Mouse (Mus musculus) gonadal fat pad, adult 2 months (tissue): ENCODE results near the gene Nlrp9b. TPM values are rescaled to one million over a fixed set of nuclear protein-coding genes. Genes with fewer than 3 reads are reported as not detected.
"Not testable (repeated sequence)": the region's sequence is repeated elsewhere in the genome, so short reads cannot be mapped to it uniquely, and the experiment has no call there.

Source experiments
- DNase-seq: peaks from one replicate; pipeline ENCODE4 v3.0.0-alpha.2; 2012; ENCODE audit warnings: low read depth
- polyA plus RNA-seq: library from polyadenylated mRNA; depleted of rRNA; stranded (reverse); fragments of >200 nt; gene quantifications from 2 replicates; pipeline ENCODE4 v1.2.3, GENCODE M21; 2012; rRNA removed

Nlrp9b gene
- 1.6 and 2.2 TPM in 2 replicates for polyA plus RNA-seq

- DNase-seq: not testable (repeated sequence)
These were observed at the start of gene Nlrp9b for GRCm38 (mm10) chr7:19991165-19991564. Gene Nlrp9b (plus strand): TSS chr7:19991465.

- no peak for DNase-seq
These were observed 46.6 kb upstream of the Nlrp9b start for GRCm38 (mm10) chr7:19944709-19945108.

- DNase-seq: no peak
These were observed 46.1 kb upstream of the Nlrp9b start for GRCm38 (mm10) chr7:19945201-19945600.

GRCm38 (mm10) chr7:19945821-19946515 lies 45.3 kb upstream of the Nlrp9b start:
- no peak for DNase-seq

- DNase-seq: no peak
These were observed 42.3 kb upstream of the Nlrp9b start for GRCm38 (mm10) chr7:19948956-19949355.

- no peak for DNase-seq
These were observed 41.3 kb upstream of the Nlrp9b start for GRCm38 (mm10) chr7:19949996-19950395.

GRCm38 (mm10) chr7:19950589-19950988 lies 40.7 kb upstream of the Nlrp9b start, which contains the start of gene Igsf23:
Gene Igsf23 (minus strand): TSS chr7:19950756.
- no peak for DNase-seq

- no peak for DNase-seq
These were observed 38.8 kb upstream of the Nlrp9b start for GRCm38 (mm10) chr7:19952320-19952986.

- no peak for DNase-seq
These were observed 38.2 kb upstream of the Nlrp9b start for GRCm38 (mm10) chr7:19953054-19953453.

GRCm38 (mm10) chr7:19955861-19956260 lies 35.4 kb upstream of the Nlrp9b start:
- DNase-seq: peak; percentile 46

- DNase-seq: peak; percentile 92
These were observed 34.9 kb upstream of the Nlrp9b start for GRCm38 (mm10) chr7:19956341-19956781.

GRCm38 (mm10) chr7:19962423-19962822 lies 28.8 kb upstream of the Nlrp9b start:
- DNase-seq: no peak

- DNase-seq: no peak
These were observed 26.2 kb upstream of the Nlrp9b start, which contains the start of gene Ceacam20 for GRCm38 (mm10) chr7:19964985-19965579. Gene Ceacam20 (plus strand): TSS chr7:19965412.

GRCm38 (mm10) chr7:19969106-19969505 lies 22.2 kb upstream of the Nlrp9b start:
- DNase-seq: no peak

GRCm38 (mm10) chr7:19969541-19970090 lies 21.6 kb upstream of the Nlrp9b start:
- no peak for DNase-seq

GRCm38 (mm10) chr7:19970196-19970595 lies 21.1 kb upstream of the Nlrp9b start:
- no peak for DNase-seq

- no peak for DNase-seq
These were observed 19.7 kb upstream of the Nlrp9b start for GRCm38 (mm10) chr7:19971516-19971915.

- not testable (repeated sequence) for DNase-seq
These were observed 5.5 kb downstream of the Nlrp9b start for GRCm38 (mm10) chr7:19996721-19997120.

- DNase-seq: no peak
These were observed 18.7 kb downstream of the Nlrp9b start for GRCm38 (mm10) chr7:20009987-20010386.

GRCm38 (mm10) chr7:20064100-20064499 lies 72.8 kb downstream of the Nlrp9b start:
- DNase-seq: not testable (repeated sequence)

GRCm38 (mm10) chr7:20078118-20078517 lies 86.9 kb downstream of the Nlrp9b start:
- DNase-seq: not testable (repeated sequence)

- DNase-seq: not testable (repeated sequence)
These were observed 108.1 kb downstream of the Nlrp9b start, which contains the start of gene Vmn1r91 for GRCm38 (mm10) chr7:20099380-20099779. Gene Vmn1r91 (plus strand): TSS chr7:20099680.
